Mouse (Mus musculus): Measurements from ENCODE around the gene Prkag3. TPM values are rescaled to one million over a fixed set of nuclear protein-coding genes. Genes with fewer than 3 reads are reported as not detected.
A peak's percentile ranks its signal among the peaks of the same experiment; 100 is the strongest.

Prkag3 gene
- polyA plus RNA-seq, 1 experiment from 2014 or later = 0.39 TPM

- no peak overlapping the region for H3K4me3 ChIP-seq (ENCODE audit: low read depth, low read length)
- DNase-seq (ENCODE audit: low spot score) (no peak), ATAC-seq (replicated peaks; ENCODE audit: low FRiP score) (no peak)
- H3K4me1 ChIP-seq (replicated peaks; ENCODE audit: control insufficient read depth, insufficient read depth, low read length) = no peaks in the 10 kb centered on the region
- no peak overlapping the region for H3K9ac ChIP-seq (ENCODE audit: low read length)
- H3K27me3 ChIP-seq (ENCODE audit: control insufficient read depth, insufficient read depth, low read length) = no peaks in the 10 kb centered on the region
- WGBS = 86% methylated on average over 5 of the region's 5 CpGs
- no peak overlapping the region for H3K4me2 ChIP-seq (ENCODE audit: low read depth, low read length, severe bottlenecking)
- H3K9me3 ChIP-seq (ENCODE audit: control insufficient read depth, low read length) = no peaks in the 10 kb centered on the region
- H3K36me3 ChIP-seq (ENCODE audit: control insufficient read depth, insufficient read depth, low read length) = no peaks in the 10 kb centered on the region
- no peak overlapping the region for H3K27ac ChIP-seq (ENCODE audit: low read depth, low read length)
These were observed 22.3 kb downstream of the Prkag3 start for GRCm38 (mm10) chr1:74726674-74727073.

GRCm38 (mm10) chr1:74726114-74726513 lies 22.9 kb downstream of the Prkag3 start:
- no peaks in the 10 kb centered on the region for H3K9me3 ChIP-seq (ENCODE audit: control insufficient read depth, low read length)
- DNase-seq (ENCODE audit: low spot score) (no peak), ATAC-seq (replicated peaks; ENCODE audit: low FRiP score) (no peak)
- H3K36me3 ChIP-seq (ENCODE audit: control insufficient read depth, insufficient read depth, low read length) = no peaks in the 10 kb centered on the region
- no peak overlapping the region for H3K9ac ChIP-seq (ENCODE audit: low read length)
- 86% methylated on average over 5 of the region's 5 CpGs for WGBS
- no peak overlapping the region for H3K27ac ChIP-seq (ENCODE audit: low read depth, low read length)
- H3K27me3 ChIP-seq (ENCODE audit: control insufficient read depth, insufficient read depth, low read length) = no peaks in the 10 kb centered on the region
- H3K4me3 ChIP-seq (ENCODE audit: low read depth, low read length) = no peak overlapping the region
- H3K4me2 ChIP-seq (ENCODE audit: low read depth, low read length, severe bottlenecking) = no peak overlapping the region
- no peaks in the 10 kb centered on the region for H3K4me1 ChIP-seq (replicated peaks; ENCODE audit: control insufficient read depth, insufficient read depth, low read length)

- H3K36me3 ChIP-seq (ENCODE audit: control insufficient read depth, insufficient read depth, low read length) = no peaks in the 10 kb centered on the region
- no peak overlapping the region for H3K4me2 ChIP-seq (ENCODE audit: low read depth, low read length, severe bottlenecking)
- no peak overlapping the region for H3K27ac ChIP-seq (ENCODE audit: low read depth, low read length)
- ATAC-seq (replicated peaks; ENCODE audit: low FRiP score) (no peak), DNase-seq (ENCODE audit: low spot score) (peak; percentile 59)
- H3K4me1 ChIP-seq (replicated peaks; ENCODE audit: control insufficient read depth, insufficient read depth, low read length) = no peaks in the 10 kb centered on the region
- no peak overlapping the region for H3K9ac ChIP-seq (ENCODE audit: low read length)
- no peaks in the 10 kb centered on the region for H3K9me3 ChIP-seq (ENCODE audit: control insufficient read depth, low read length)
- 75% methylated on average over 2 of the region's 2 CpGs for WGBS
- H3K4me3 ChIP-seq (ENCODE audit: low read depth, low read length) = no peak overlapping the region
- H3K27me3 ChIP-seq (ENCODE audit: control insufficient read depth, insufficient read depth, low read length) = no peaks in the 10 kb centered on the region
These were observed 25.3 kb downstream of the Prkag3 start for GRCm38 (mm10) chr1:74723748-74724147.

GRCm38 (mm10) chr1:74721657-74722056 lies 27.4 kb downstream of the Prkag3 start:
- Histone ChIP-seq H3K27ac (ENCODE audit: low read depth, low read length) (no peak overlapping the region), H3K27me3 (ENCODE audit: control insufficient read depth, insufficient read depth, low read length) (no peaks in the 10 kb centered on the region), H3K9me3 (ENCODE audit: control insufficient read depth, low read length) (no peaks in the 10 kb centered on the region), H3K4me3 (ENCODE audit: low read depth, low read length) (no peak overlapping the region), H3K36me3 (ENCODE audit: control insufficient read depth, insufficient read depth, low read length) (no peaks in the 10 kb centered on the region), H3K4me1 (replicated peaks; ENCODE audit: control insufficient read depth, insufficient read depth, low read length) (no peaks in the 10 kb centered on the region), H3K4me2 (ENCODE audit: low read depth, low read length, severe bottlenecking) (no peak overlapping the region), H3K9ac (ENCODE audit: low read length) (no peak overlapping the region)
- ATAC-seq (replicated peaks; ENCODE audit: low FRiP score) = no peak
- WGBS = 72% methylated on average over 6 of the region's 6 CpGs
- DNase-seq (ENCODE audit: low spot score) = no peak

GRCm38 (mm10) chr1:74719281-74719680 lies 29.7 kb downstream of the Prkag3 start:
- DNase-seq (ENCODE audit: low spot score) (no peak), ATAC-seq (replicated peaks; ENCODE audit: low FRiP score) (no peak)
- no peak overlapping the region for H3K4me3 ChIP-seq (ENCODE audit: low read depth, low read length)
- 80% methylated on average over 3 of the region's 3 CpGs for WGBS
- H3K9me3 ChIP-seq (ENCODE audit: control insufficient read depth, low read length) = no peaks in the 10 kb centered on the region
- no peaks in the 10 kb centered on the region for H3K27me3 ChIP-seq (ENCODE audit: control insufficient read depth, insufficient read depth, low read length)
- no peak overlapping the region for H3K27ac ChIP-seq (ENCODE audit: low read depth, low read length)
- no peaks in the 10 kb centered on the region; the same call in 1 of the 2 replicates for H3K4me1 ChIP-seq (replicated peaks; ENCODE audit: control insufficient read depth, insufficient read depth, low read length)
- H3K9ac ChIP-seq (ENCODE audit: low read length) = no peak overlapping the region
- no peaks in the 10 kb centered on the region for H3K36me3 ChIP-seq (ENCODE audit: control insufficient read depth, insufficient read depth, low read length)
- no peak overlapping the region for H3K4me2 ChIP-seq (ENCODE audit: low read depth, low read length, severe bottlenecking)

- no peak for DNase-seq (ENCODE audit: low spot score)
- no peak overlapping the region for H3K4me2 ChIP-seq (ENCODE audit: low read depth, low read length, severe bottlenecking)
- H3K4me3 ChIP-seq (ENCODE audit: low read depth, low read length) = no peak overlapping the region
- H3K27me3 ChIP-seq (ENCODE audit: control insufficient read depth, insufficient read depth, low read length) = no peaks in the 10 kb centered on the region
- no peaks in the 10 kb centered on the region for H3K36me3 ChIP-seq (ENCODE audit: control insufficient read depth, insufficient read depth, low read length)
- no peaks in the 10 kb centered on the region; the same call in 1 of the 2 replicates for H3K4me1 ChIP-seq (replicated peaks; ENCODE audit: control insufficient read depth, insufficient read depth, low read length)
- 82% methylated on average over 8 of the region's 8 CpGs for WGBS
- H3K9me3 ChIP-seq (ENCODE audit: control insufficient read depth, low read length) = no peaks in the 10 kb centered on the region
- no peak for ATAC-seq (replicated peaks; ENCODE audit: low FRiP score)
- no peak overlapping the region for H3K27ac ChIP-seq (ENCODE audit: low read depth, low read length)
- H3K9ac ChIP-seq (ENCODE audit: low read length) = no peak overlapping the region
These were observed 30.9 kb downstream of the Prkag3 start for GRCm38 (mm10) chr1:74718113-74718512.

- H3K36me3 ChIP-seq (ENCODE audit: control insufficient read depth, insufficient read depth, low read length) = no peaks in the 10 kb centered on the region
- H3K4me2 ChIP-seq (ENCODE audit: low read depth, low read length, severe bottlenecking) = no peak overlapping the region
- no peak overlapping the region for H3K4me3 ChIP-seq (ENCODE audit: low read depth, low read length)
- ATAC-seq (replicated peaks; ENCODE audit: low FRiP score) (no peak), DNase-seq (ENCODE audit: low spot score) (no peak)
- H3K9me3 ChIP-seq (ENCODE audit: control insufficient read depth, low read length) = no peaks in the 10 kb centered on the region
- no peak overlapping the region for H3K27ac ChIP-seq (ENCODE audit: low read depth, low read length)
- H3K9ac ChIP-seq (ENCODE audit: low read length) = no peak overlapping the region
- 86% methylated on average over 6 of the region's 6 CpGs for WGBS
- no peaks in the 10 kb centered on the region for H3K27me3 ChIP-seq (ENCODE audit: control insufficient read depth, insufficient read depth, low read length)
- no peaks in the 10 kb centered on the region; the same call in 1 of the 2 replicates for H3K4me1 ChIP-seq (replicated peaks; ENCODE audit: control insufficient read depth, insufficient read depth, low read length)
These were observed 33.1 kb downstream of the Prkag3 start for GRCm38 (mm10) chr1:74715886-74716285.

GRCm38 (mm10) chr1:74715468-74715867 lies 33.6 kb downstream of the Prkag3 start:
- Histone ChIP-seq H3K9me3 (ENCODE audit: control insufficient read depth, low read length) (no peaks in the 10 kb centered on the region), H3K36me3 (ENCODE audit: control insufficient read depth, insufficient read depth, low read length) (no peaks in the 10 kb centered on the region), H3K4me2 (ENCODE audit: low read depth, low read length, severe bottlenecking) (no peak overlapping the region), H3K4me3 (ENCODE audit: low read depth, low read length) (no peak overlapping the region), H3K9ac (ENCODE audit: low read length) (no peak overlapping the region), H3K4me1 (replicated peaks; ENCODE audit: control insufficient read depth, insufficient read depth, low read length) (no peaks in the 10 kb centered on the region; the same call in 1 of the 2 replicates), H3K27me3 (ENCODE audit: control insufficient read depth, insufficient read depth, low read length) (no peaks in the 10 kb centered on the region), H3K27ac (ENCODE audit: low read depth, low read length) (no peak overlapping the region)
- ATAC-seq (replicated peaks; ENCODE audit: low FRiP score) = no peak
- WGBS = 79% methylated on average over 5 of the region's 5 CpGs
- DNase-seq (ENCODE audit: low spot score) = no peak

GRCm38 (mm10) chr1:74714967-74715366 lies 34.1 kb downstream of the Prkag3 start:
- 55% methylated on average over 2 of the region's 2 CpGs for WGBS
- Histone ChIP-seq H3K27ac (ENCODE audit: low read depth, low read length) (no peak overlapping the region), H3K9ac (ENCODE audit: low read length) (no peak overlapping the region), H3K4me3 (ENCODE audit: low read depth, low read length) (no peak overlapping the region), H3K4me1 (replicated peaks; ENCODE audit: control insufficient read depth, insufficient read depth, low read length) (no peaks in the 10 kb centered on the region; the same call in 1 of the 2 replicates), H3K9me3 (ENCODE audit: control insufficient read depth, low read length) (no peaks in the 10 kb centered on the region), H3K4me2 (ENCODE audit: low read depth, low read length, severe bottlenecking) (no peak overlapping the region), H3K27me3 (ENCODE audit: control insufficient read depth, insufficient read depth, low read length) (no peaks in the 10 kb centered on the region), H3K36me3 (ENCODE audit: control insufficient read depth, insufficient read depth, low read length) (no peaks in the 10 kb centered on the region)
- no peak for DNase-seq (ENCODE audit: low spot score)
- ATAC-seq (replicated peaks; ENCODE audit: low FRiP score) = no peak

Measured in forebrain, embryonic 11.5 days (tissue).